Mouse (Mus musculus) CD4-positive, CD25-positive, alpha-beta regulatory T cell, adult 4 months (primary cell): Measurements from ENCODE around the gene Rgma. TPM values are rescaled to one million over a fixed set of nuclear protein-coding genes. Genes with fewer than 3 reads are reported as not detected.
A peak's percentile ranks its signal among the peaks of the same experiment; 100 is the strongest.

Experiments used
- ATAC-seq: one replicate; pipeline ENCODE4 v1.8.0; 2017
- polyA plus RNA-seq, 2 experiments: library from polyadenylated mRNA; unstranded; fragments of 100-300 nt; shearing (Covaris generic); gene quantifications; one replicate each; pipeline ENCODE4 v1.2.1; 2017

The Rgma gene
- polyA plus RNA-seq, 2 experiments from 2014 or later, result not detected

- no peak for ATAC-seq
Observed at GRCm38 (mm10) chr7:73400051-73400916, 25.0 kb downstream of the Rgma start.

GRCm38 (mm10) chr7:73402106-73402505 is 26.8 kb downstream of the Rgma start:
- no peak for ATAC-seq

- no peak for ATAC-seq
Observed at GRCm38 (mm10) chr7:73402671-73403070, 27.4 kb downstream of the Rgma start.

- no peak for ATAC-seq
Observed at GRCm38 (mm10) chr7:73403538-73403937, 28.2 kb downstream of the Rgma start.

- ATAC-seq, result no peak
Observed at GRCm38 (mm10) chr7:73405550-73405949, 30.2 kb downstream of the Rgma start.

- ATAC-seq, result no peak
Observed at GRCm38 (mm10) chr7:73411523-73411922, 36.2 kb downstream of the Rgma start.

GRCm38 (mm10) chr7:73411986-73412385 is 36.7 kb downstream of the Rgma start:
- ATAC-seq, result no peak

GRCm38 (mm10) chr7:73412419-73412818 is 37.1 kb downstream of the Rgma start:
- no peak for ATAC-seq

- no peak for ATAC-seq
Observed at GRCm38 (mm10) chr7:73414192-73414591, 38.9 kb downstream of the Rgma start.

GRCm38 (mm10) chr7:73419375-73419774 is 44.1 kb downstream of the Rgma start:
- ATAC-seq, result no peak

GRCm38 (mm10) chr7:73420827-73421226 is 45.5 kb downstream of the Rgma start:
- no peak for ATAC-seq

GRCm38 (mm10) chr7:73421278-73422015 is 46.1 kb downstream of the Rgma start:
- no peak for ATAC-seq

- ATAC-seq, result peak; percentile 84
Observed at GRCm38 (mm10) chr7:73422223-73423113, 47.2 kb downstream of the Rgma start.

- no peak for ATAC-seq
Observed at GRCm38 (mm10) chr7:73423236-73423635, 47.9 kb downstream of the Rgma start.

- no peak for ATAC-seq
Observed at GRCm38 (mm10) chr7:73424243-73424642, 48.9 kb downstream of the Rgma start.

- ATAC-seq, result no peak
Observed at GRCm38 (mm10) chr7:73424705-73425104, 49.4 kb downstream of the Rgma start.

- no peak for ATAC-seq
Observed at GRCm38 (mm10) chr7:73425451-73425850, 50.1 kb downstream of the Rgma start.

- ATAC-seq, result no peak
Observed at GRCm38 (mm10) chr7:73426235-73426634, 50.9 kb downstream of the Rgma start.

- ATAC-seq, result no peak
Observed at GRCm38 (mm10) chr7:73426752-73427386, 51.6 kb downstream of the Rgma start.

GRCm38 (mm10) chr7:73427794-73428193 is 52.5 kb downstream of the Rgma start:
- no peak for ATAC-seq

GRCm38 (mm10) chr7:73428525-73428924 is 53.2 kb downstream of the Rgma start:
- no peak for ATAC-seq

- no peak for ATAC-seq
Observed at GRCm38 (mm10) chr7:73433637-73434335, 58.5 kb downstream of the Rgma start.
